Mouse (Mus musculus) CH12.LX (cell line): ENCODE results near the gene Scarf2.

ENCODE experiments used
- CTCF ChIP-seq, 2 experiments: IDR thresholded peaks in 1 of 2; conservative IDR thresholded peaks in 1 of 2; 2 replicates each; pipeline ENCODE4 v1.5.1; 2011 to 2012; ENCODE audit warnings: low read depth in 2 of 2, low read length in 2 of 2, improper control_type of control experiment in 1 of 2, inconsistent platforms in 1 of 2, mild to moderate bottlenecking in 1 of 2, moderate library complexity in 1 of 2
- ETS1 ChIP-seq: conservative IDR thresholded peaks from 2 replicates; pipeline ENCODE4 v1.6.1; 2012; ENCODE audit warnings: low read depth, mild to moderate bottlenecking, inconsistent platforms, low read length, improper control_type of control experiment, moderate library complexity
- MYC ChIP-seq: IDR thresholded peaks from 2 replicates; pipeline ENCODE4 v1.6.1; 2011; ENCODE audit warnings: low read depth, mild to moderate bottlenecking, improper control_type of control experiment, low read length
- NELFE ChIP-seq: IDR thresholded peaks from 2 replicates; pipeline ENCODE4 v1.6.1; 2011; ENCODE audit warnings: low read depth, low read length, improper control_type of control experiment
- POLR2A ChIP-seq: IDR thresholded peaks from 2 replicates; pipeline ENCODE4 v1.6.1; 2011; ENCODE audit warnings: low read depth, mild to moderate bottlenecking, improper control_type of control experiment, low read length
- ZKSCAN1 ChIP-seq: IDR thresholded peaks from 2 replicates; pipeline ENCODE4 v1.6.1; 2012; ENCODE audit warnings: low read depth, inconsistent platforms, low read length, improper control_type of control experiment, borderline replicate concordance

DNA sequence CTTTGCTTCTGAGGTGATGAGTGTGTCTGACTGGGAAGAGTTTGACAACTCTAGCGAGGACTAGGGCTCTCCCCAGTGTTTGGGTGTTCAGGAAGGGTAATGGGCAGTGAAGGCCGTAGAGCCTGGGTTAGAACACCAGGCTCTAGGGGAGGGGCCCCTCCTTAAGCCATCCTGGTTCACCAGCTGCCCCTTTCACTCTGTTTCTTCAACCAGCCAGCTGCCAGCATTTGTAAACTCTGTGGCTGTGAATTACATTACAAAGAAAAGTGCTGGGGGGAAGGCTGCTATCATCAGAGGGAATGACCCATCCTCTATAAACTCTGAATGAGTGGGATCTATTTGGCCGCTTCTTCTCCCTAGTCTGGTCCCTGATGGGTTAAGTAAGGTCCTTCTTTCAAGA, 4.4 kb upstream of the Scarf2 start:
- TF ChIP-seq MYC, result no peak
- no peak for TF ChIP-seq CTCF (conservative IDR thresholded peaks at IDR 0.05 in 1 of 2, IDR thresholded peaks at IDR 0.05 in 1 of 2; ENCODE audit: low read depth in 2 of 2, low read length in 2 of 2)
- no peak for TF ChIP-seq NELFE
- no peak for TF ChIP-seq ETS1
- no peak for TF ChIP-seq ZKSCAN1
- no peak for TF ChIP-seq POLR2A
